13 mouse cellular contexts compared by ENCODE assay signal in the genomic region with DNA sequence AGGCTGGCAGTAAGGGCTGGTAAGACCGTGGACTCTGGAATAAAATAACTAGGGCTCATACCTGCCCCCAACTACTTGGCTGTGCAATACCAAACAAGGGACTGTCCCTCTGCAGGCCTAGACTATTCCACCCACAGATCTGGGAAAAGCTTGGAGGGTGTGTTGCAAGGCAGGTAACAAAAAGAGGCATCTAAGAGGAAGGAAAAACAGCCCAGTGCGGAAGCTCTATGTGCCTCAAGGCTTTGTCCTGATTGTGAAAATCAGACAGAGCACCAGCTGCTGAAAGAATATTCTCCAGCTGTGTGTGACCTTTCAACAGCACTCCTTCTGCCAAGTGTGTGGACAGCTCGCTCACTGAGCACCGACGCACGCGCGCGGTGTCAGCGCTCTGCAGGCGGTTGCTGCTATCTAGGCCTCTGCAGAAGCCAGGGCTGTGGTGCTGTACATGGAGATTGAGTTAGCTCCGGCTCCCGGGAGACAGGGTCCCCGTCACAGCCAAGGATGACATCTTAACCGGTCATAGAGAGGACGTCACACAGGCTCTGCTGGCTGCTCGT. TPM values are rescaled to one million over a fixed set of nuclear protein-coding genes. Genes with fewer than 3 reads are reported as not detected.
DNase-seq lines count a peak whose midpoint lies in the region; ATAC-seq and TF ChIP-seq lines count a peak whose summit lies in the region.
"Had no signal": no experiment of that assay in that cellular context is flagged by ENCODE, and none has a peak within 500 bp of the region (broad histone marks: within the 10 kb centered on the region; RNA-seq: fewer than 3 reads in every experiment).

No protein-coding gene starts in this region.

- TF ChIP-seq CTCF in gastrocnemius, adult 2 months (IDR thresholded peaks at IDR 0.05), result no peak
- TF ChIP-seq CTCF in intestine, postnatal 0 days (IDR thresholded peaks at IDR 0.05; ENCODE audit: low read depth), result no peak

- H3K9me3 ChIP-seq in intestine, postnatal 0 days (ENCODE audit: control insufficient read depth), result no peaks in the 10 kb centered on the region
- H3K9me3 ChIP-seq in liver, embryonic 11.5 days (ENCODE audit: control insufficient read depth, low read length), result no peaks in the 10 kb centered on the region
- H3K9me3 ChIP-seq: limb, embryonic 12.5 days had no signal

- H3K27ac ChIP-seq in gastrocnemius, adult 2 months, result peak overlapping the region; percentile 16
- no peak overlapping the region for H3K27ac ChIP-seq in intestine, postnatal 0 days (ENCODE audit: low read depth, low read length)
- H3K27ac ChIP-seq in liver, embryonic 11.5 days (ENCODE audit: low read depth, low read length), result no peak overlapping the region
- H3K27ac ChIP-seq: kidney, postnatal 0 days; limb, embryonic 12.5 days had no signal

- no peaks in the 10 kb centered on the region for H3K27me3 ChIP-seq in intestine, postnatal 0 days (replicated peaks; ENCODE audit: control insufficient read depth, insufficient read depth, low read length)
- no peaks in the 10 kb centered on the region for H3K27me3 ChIP-seq in liver, embryonic 11.5 days (replicated peaks; ENCODE audit: control insufficient read depth, insufficient read depth, low read length)
- H3K27me3 ChIP-seq: limb, embryonic 12.5 days had no signal

- H3K36me3 ChIP-seq in intestine, postnatal 0 days (ENCODE audit: control insufficient read depth, insufficient read depth), result peaks cover 5% of the 10 kb centered on the region; the same call in 1 of the 2 replicates
- peaks cover 5% of the 10 kb centered on the region; the same call in 1 of the 2 replicates for H3K36me3 ChIP-seq in liver, embryonic 11.5 days (ENCODE audit: control insufficient read depth, insufficient read depth, low read length)

- 84% methylated on average over 17 of the region's 17 CpGs for WGBS in intestine, postnatal 0 days
- 87% methylated on average over 17 of the region's 17 CpGs for WGBS in liver, embryonic 11.5 days

- intact Hi-C loops in gastrocnemius, adult 2 months (cut with DNase I), result no loop called here
- intact Hi-C loops in gastrocnemius, postnatal 36 days (cut with DNase I), result loop anchor here (10.0 kb wide), 1 partner anchor 107 kb away; no protein-coding TSS in a partner anchor
- intact Hi-C loops in heart, postnatal 14 days (cut with DNase I), result no loop called here
- intact Hi-C loops in left cerebral cortex, postnatal 10 days (cut with DNase I), result no loop called here

- DNase-seq in gastrocnemius, adult 2 months, result peak; percentile 65
- DNase-seq in gastrocnemius, postnatal 36 days, result no peak
- DNase-seq in adipocyte (ENCODE audit: low spot score), result peak; percentile 32
- DNase-seq in heart, adult 8-10 months (ENCODE audit: low spot score), result peak; percentile 69
- peak; percentile 70 to 78 for DNase-seq in heart, postnatal 14 days
- DNase-seq in liver, embryonic 11.5 days (ENCODE audit: low spot score), result no peak
- DNase-seq in left cerebral cortex, postnatal 10 days (ENCODE audit: extremely low spot score in 1 of 2, low spot score in 2 of 2), result no peak
- DNase-seq: cerebellum, adult 8-10 months; right cerebral cortex, postnatal 25 days had no signal

- no peaks in the 10 kb centered on the region for H3K4me1 ChIP-seq in intestine, postnatal 0 days (replicated peaks; ENCODE audit: control insufficient read depth, insufficient read depth, low read length)
- H3K4me1 ChIP-seq in liver, embryonic 11.5 days (replicated peaks; ENCODE audit: control insufficient read depth, insufficient read depth, low read length), result no peaks in the 10 kb centered on the region

- H3K4me3 ChIP-seq in gastrocnemius, adult 2 months, result no peak overlapping the region
- no peak overlapping the region for H3K4me3 ChIP-seq in intestine, postnatal 0 days (ENCODE audit: low read depth, low read length)
- no peak overlapping the region for H3K4me3 ChIP-seq in liver, embryonic 11.5 days (ENCODE audit: low read depth, low read length)
- H3K4me3 ChIP-seq: limb, embryonic 12.5 days; myocyte had no signal

- no peak overlapping the region for H3K9ac ChIP-seq in intestine, postnatal 0 days (ENCODE audit: low read depth, low read length)
- H3K9ac ChIP-seq in liver, embryonic 11.5 days (ENCODE audit: low read depth, low read length), result no peak overlapping the region
- H3K9ac ChIP-seq: limb, embryonic 12.5 days had no signal

- H3K4me2 ChIP-seq in intestine, postnatal 0 days (replicated peaks; ENCODE audit: low read depth), result no peak overlapping the region
- no peak overlapping the region for H3K4me2 ChIP-seq in liver, embryonic 11.5 days
- H3K4me2 ChIP-seq: limb, embryonic 12.5 days had no signal

- ATAC-seq in intestine, postnatal 0 days, result no peak
- ATAC-seq in liver, embryonic 11.5 days (replicated peaks; ENCODE audit: low FRiP score), result no peak

RNA-seq across cellular contexts. Expression of a gene that starts 19.1 kb away (rescaled TPM):
- 10 to 100 TPM; 76.4 to 93.3 TPM for total RNA-seq in gastrocnemius, adult 2 months (2021)
- 10 to 100 TPM; 62.2 to 75.7 TPM for total RNA-seq in gastrocnemius, postnatal 36 days (2021)
- total RNA-seq in heart, adult 8-10 months (2022), result 100 to 1,000 TPM in 1 of 4 experiments, 10 to 100 TPM in 3; 51.0 to 123 (median 71.2) TPM
- 10 to 100 TPM; 52.4 to 69.3 TPM for total RNA-seq in heart, postnatal 14 days (2021)
- 52.0 and 86.5 TPM in 2 replicates for polyA plus RNA-seq in intestine, postnatal 0 days (2015; fragmentation: Nextera tagmentation; extraction: Ambion mirVana)
- 21.6 and 21.9 TPM in 2 replicates for polyA plus RNA-seq in liver, embryonic 11.5 days (2014; fragmentation: Nextera tagmentation; extraction: Ambion mirVana)
- 10 to 100 TPM; 49.3 to 53.5 TPM for total RNA-seq in left cerebral cortex, postnatal 10 days (2021)

RNA-seq across cellular contexts. Expression of a gene that starts 33.9 kb away (rescaled TPM):
- total RNA-seq in gastrocnemius, adult 2 months (2021), result not detected
- under 1 TPM in 1 of 2 experiments, not detected in 1; 0.07 TPM for total RNA-seq in gastrocnemius, postnatal 36 days (2021)
- total RNA-seq in heart, adult 8-10 months (2022), result under 1 TPM; 0.34 to 0.63 (median 0.41) TPM
- total RNA-seq in heart, postnatal 14 days (2021), result under 1 TPM; 0.07 to 0.93 TPM
- 70.7 and 77.8 TPM in 2 replicates for polyA plus RNA-seq in intestine, postnatal 0 days (2015; fragmentation: Nextera tagmentation; extraction: Ambion mirVana)
- 1.5 and 1.6 TPM in 2 replicates for polyA plus RNA-seq in liver, embryonic 11.5 days (2014; fragmentation: Nextera tagmentation; extraction: Ambion mirVana)
- total RNA-seq in left cerebral cortex, postnatal 10 days (2021), result under 1 TPM; 0.53 to 0.77 TPM
- polyA plus RNA-seq: myocyte had no signal

Comparison
In these comparisons a context has a peak if more than half of its experiments do, and no peak if none do; other contexts are left out.
1. DNase-seq: peak in gastrocnemius, adult 2 months (single experiment), adipocyte (single experiment), heart, adult 8-10 months (single experiment) and heart, postnatal 14 days (2 of 2); none in gastrocnemius, postnatal 36 days (0 of 2), liver, embryonic 11.5 days (single experiment) and left cerebral cortex, postnatal 10 days (0 of 2).